Mouse (Mus musculus) embryonic facial prominence, embryonic 12.5 days (tissue): ENCODE results near the gene Ttc3. TPM values are rescaled to one million over a fixed set of nuclear protein-coding genes. Genes with fewer than 3 reads are reported as not detected.

Experiments used
- polyA plus RNA-seq: library from polyadenylated mRNA; unstranded; fragments of >200 nt; fragmentation: Nextera tagmentation; extraction: Ambion mirVana; gene quantifications from 2 replicates; pipeline ENCODE4 v1.2.1, GENCODE M21; 2016

Ttc3 gene
- polyA plus RNA-seq, 1 experiment from 2014 or later, result 377 TPM

Other genes with a start within 250 kb of the Ttc3 start
- gene Hlcs, start 57.0 kb upstream of the Ttc3 start, polyA plus RNA-seq, result 12.0 and 12.1 TPM in 2 replicates
- gene Ripply3, start 42.2 kb upstream of the Ttc3 start, polyA plus RNA-seq, result 3.8 and 4.5 TPM in 2 replicates
- gene Pigp, start 1.2 kb downstream of the Ttc3 start, polyA plus RNA-seq, result 103 and 105 TPM in 2 replicates
- gene Vps26c, start 156.2 kb downstream of the Ttc3 start, polyA plus RNA-seq, result 51.8 and 58.7 TPM in 2 replicates
- 9.0 and 10.3 TPM in 2 replicates for gene Dyrk1a, start 199.4 kb downstream of the Ttc3 start, polyA plus RNA-seq